Mouse (Mus musculus) heart, embryonic 16.5 days (tissue): ENCODE measurements at regions not wholly inside any gene's neighbourhood (a gene's known extent, or its start where the extent isn't known, plus 50 kb on each side); places are given as distances from the start of the nearest gene placed in this dataset. TPM values are rescaled to one million over a fixed set of nuclear protein-coding genes. Genes with fewer than 3 reads are reported as not detected.

Source experiments
- microRNA-seq: library from miRNA; unstranded; fragments of <30 nt; microRNA quantifications from one replicate; pipeline ENCODE4, GENCODE M21; 2017

Small RNA genes in the stretch of these regions (microRNA-seq; reads per million reads assigned to microRNA genes)
- gene Gm44319: not detected
